Mouse (Mus musculus): ENCODE data around the gene Pik3cg.

DNA sequence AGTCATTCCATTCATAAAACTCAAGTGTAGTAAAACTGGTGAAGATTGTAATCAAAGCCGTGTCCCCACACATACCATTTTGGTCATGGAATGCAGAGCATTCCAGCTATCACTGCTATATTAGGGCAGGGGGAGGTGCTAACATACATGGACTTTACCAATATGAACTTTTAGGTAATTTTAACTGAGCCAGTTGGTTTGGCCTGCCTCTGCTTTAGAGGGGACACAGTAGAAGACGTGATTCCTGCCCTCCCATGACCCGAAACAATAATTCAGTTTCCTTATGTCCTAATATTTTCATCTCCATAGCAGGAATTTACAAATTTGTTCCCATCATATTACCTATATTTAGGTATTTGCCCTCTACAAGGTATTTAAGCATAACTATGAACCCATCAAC is 1.3 kb downstream of the Pik3cg start:
- no peak for TF ChIP-seq CTCF (IDR thresholded peaks at IDR 0.05; ENCODE audit: low read depth)
- TF ChIP-seq EP300 (IDR thresholded peaks at IDR 0.05; ENCODE audit: low read depth), result no peak
